Mouse (Mus musculus) macrophage (primary cell): ENCODE data around the gene Med31. TPM values are rescaled to one million over a fixed set of nuclear protein-coding genes. Genes with fewer than 3 reads are reported as not detected.

Experiments
- H3K27ac ChIP-seq: fragments of 350-480 bp; formaldehyde crosslinking; 2 replicates; pipeline ENCODE4 v1.9.0; 2021
- H3K36me3 ChIP-seq: fragments of 350-480 bp; formaldehyde crosslinking; 2 replicates; pipeline ENCODE4 v1.9.0; 2021; ENCODE audit errors: inconsistent target
- H3K4me3 ChIP-seq: fragments of 350-480 bp; formaldehyde crosslinking; 2 replicates; pipeline ENCODE4 v1.9.0; 2021; ENCODE audit errors: inconsistent target
- H3K79me2 ChIP-seq: fragments of 350-480 bp; formaldehyde crosslinking; 2 replicates; pipeline ENCODE4 v1.9.0; 2021; ENCODE audit errors: inconsistent target
- WGBS: methylation state at CpG from one replicate; pipeline ENCODE4 v1.1.7; 2026; ENCODE audit warnings: inconsistent platforms; ENCODE audit not compliant: missing documents; 5-methylcytosine and 5-hydroxymethylcytosine counted together
- polyA plus RNA-seq: library from polyadenylated mRNA; stranded (reverse); fragments of 250-400 nt; gene quantifications from 3 replicates; pipeline ENCODE4 v1.2.4, GENCODE M21; 2018; ENCODE audit warnings: inconsistent platforms
- total RNA-seq, 78 experiments: library from RNA; depleted of rRNA; stranded (reverse); fragments of 250-400 nt; gene quantifications; 1 replicate in 9 of 78; 2 replicates in 24 of 78; 3 replicates in 43 of 78; 4 replicates in 2 of 78; pipeline ENCODE4 v1.2.4; 2018; ENCODE audit warnings: inconsistent platforms in 56 of 78

Med31 gene
- total RNA-seq (2018; cell fraction: chromatin; rRNA removed): 1 to 10 TPM in 23 of 26 experiments, under 1 TPM in 1, not detected in 2; 0.88 to 7.7 (median 4.1) TPM
- total RNA-seq (2018; cell fraction: cytosol; rRNA removed): 1 to 10 TPM; 4.1 to 6.8 (median 5.1) TPM
- 1 to 10 TPM; 1.5 to 9.7 (median 5.1) TPM for total RNA-seq (2018; cell fraction: nucleus; rRNA removed)
- 6.1 to 8.2 TPM (median 6.3 TPM) in 3 replicates for polyA plus RNA-seq

DNA sequence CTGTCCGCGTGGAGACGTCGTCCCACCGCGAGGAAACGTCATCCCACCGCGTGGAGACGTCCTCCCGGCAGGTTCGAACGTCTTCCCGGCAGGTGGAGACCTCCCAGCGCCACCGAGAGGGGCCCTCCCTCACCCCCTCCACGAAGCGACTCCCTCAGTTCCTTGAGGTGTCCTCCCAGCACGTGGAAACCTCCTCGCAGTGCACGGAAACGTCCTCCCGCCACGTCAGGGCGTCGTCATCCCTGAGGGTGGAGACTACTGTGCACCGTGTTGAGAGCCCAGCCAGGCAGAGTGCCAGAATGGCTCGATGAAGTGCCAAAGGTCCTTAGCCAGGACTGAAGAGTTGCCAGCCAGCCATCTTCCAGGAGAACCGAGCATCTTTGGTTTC is at the start of gene Med31:
Gene Med31 (minus strand): TSS at position 183 of the 388 bp plus-strand sequence.
- peak within 1 kb of the TSS; percentile 94 for H3K4me3 ChIP-seq
- H3K27ac ChIP-seq: peak within 1 kb of the TSS; percentile 32
- H3K36me3 ChIP-seq: peaks cover 11% of the 10 kb centered on the region; the same call in 1 of the 2 replicates
- peaks cover 10% of the 10 kb centered on the region; the same call in 1 of the 2 replicates for H3K79me2 ChIP-seq
- WGBS: 1% methylated on average over 29 of the region's 29 CpGs

DNA sequence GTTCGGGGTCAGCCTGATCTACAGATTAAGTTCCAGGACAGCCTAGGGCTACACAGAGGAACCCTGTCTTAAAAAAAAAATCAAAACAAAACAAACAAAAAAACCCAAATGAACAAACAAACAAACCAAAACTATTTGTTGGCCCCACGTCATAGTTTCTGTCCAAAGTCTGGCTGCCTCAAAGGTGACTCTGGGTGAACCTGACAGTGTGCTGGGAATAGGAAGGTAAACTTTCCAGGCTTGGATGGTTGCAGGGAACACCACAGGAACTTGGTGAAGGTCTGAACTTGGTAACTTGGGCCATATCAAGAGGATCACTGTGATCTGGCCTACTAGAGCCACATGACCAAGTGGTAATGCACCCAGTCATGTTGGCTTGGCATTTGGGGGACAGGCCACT is 41.0 kb upstream of the Med31 start:
- H3K27ac ChIP-seq: no peak overlapping the region
- no peaks in the 10 kb centered on the region for H3K36me3 ChIP-seq
- WGBS: 85% methylated on average over 2 of the region's 2 CpGs
- H3K79me2 ChIP-seq: no peaks in the 10 kb centered on the region
- H3K4me3 ChIP-seq: no peak overlapping the region

DNA sequence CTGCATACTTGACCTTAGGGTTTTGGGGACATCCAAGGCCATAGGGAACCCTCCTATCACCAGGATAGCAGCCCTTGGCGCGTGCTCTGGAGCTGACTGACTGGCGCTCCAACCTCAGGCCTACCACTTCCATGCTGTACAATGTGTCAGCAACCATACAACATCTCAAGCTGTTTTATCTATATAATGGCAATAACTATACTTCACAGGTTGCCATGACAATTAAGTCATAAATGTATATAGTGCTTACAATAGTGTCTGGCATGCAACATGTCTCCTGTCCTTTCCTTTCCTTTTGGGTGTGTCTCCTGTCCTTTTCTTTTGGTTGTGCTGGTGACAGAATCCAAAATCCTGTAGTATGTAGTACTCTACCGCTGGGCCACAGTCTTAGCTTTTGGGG is 40.2 kb upstream of the Med31 start:
- no peak overlapping the region for H3K27ac ChIP-seq

GRCm38 (mm10) chr11:72245196-72245753 is 29.9 kb upstream of the Med31 start:
- no peak overlapping the region for H3K4me3 ChIP-seq
- H3K36me3 ChIP-seq: no peaks in the 10 kb centered on the region
- H3K27ac ChIP-seq: no peak overlapping the region
- 86% methylated on average over 8 of the region's 8 CpGs for WGBS
- H3K79me2 ChIP-seq: no peaks in the 10 kb centered on the region

More for the DNA sequence above, 40.2 kb upstream of the Med31 start:
- H3K36me3 ChIP-seq: no peaks in the 10 kb centered on the region
- no peak overlapping the region for H3K4me3 ChIP-seq
- 93% methylated on average over 4 of the region's 4 CpGs for WGBS
- H3K79me2 ChIP-seq: no peaks in the 10 kb centered on the region

DNA sequence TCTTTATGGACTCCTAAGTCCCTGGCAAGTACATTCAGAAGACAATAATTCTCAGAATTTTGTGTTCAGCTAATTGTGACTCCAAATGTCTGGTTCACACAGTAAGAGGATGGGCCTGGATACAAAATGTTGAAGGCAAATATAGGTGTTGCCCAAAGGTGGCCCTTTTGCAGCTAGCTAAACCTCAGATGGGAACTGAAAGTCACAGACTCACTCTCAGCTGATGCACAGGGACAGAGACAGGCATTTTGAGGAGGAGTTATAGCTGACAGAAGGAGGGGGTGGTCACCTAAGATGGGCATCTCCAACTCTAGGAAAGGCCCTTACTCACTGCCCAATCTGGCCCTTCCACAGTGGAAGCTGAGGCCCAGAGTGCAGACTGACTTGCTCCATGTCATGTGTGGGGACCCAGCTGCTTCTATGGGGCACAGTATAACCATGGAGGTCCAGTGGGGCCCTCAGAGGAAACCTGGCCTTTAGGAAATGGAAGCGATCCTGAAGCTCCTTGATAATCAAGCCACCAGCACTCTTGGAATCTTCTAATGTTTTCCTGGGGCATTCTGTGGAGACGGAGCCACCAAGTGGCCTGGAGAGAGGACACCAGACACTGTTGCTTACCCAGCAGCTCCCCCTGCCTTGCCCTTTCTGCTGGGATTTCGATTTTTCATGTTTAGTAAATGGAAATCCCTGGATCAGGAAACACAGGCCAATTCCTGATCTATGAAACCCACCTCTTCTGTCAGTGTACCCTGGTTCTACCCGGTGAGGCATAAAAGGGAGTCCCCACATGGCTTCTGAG is 24.9 kb upstream of the Med31 start:
- H3K27ac ChIP-seq: no peak overlapping the region
- no peaks in the 10 kb centered on the region for H3K79me2 ChIP-seq
- WGBS: 58% methylated on average over 4 of the region's 4 CpGs
- H3K36me3 ChIP-seq: no peaks in the 10 kb centered on the region
- no peak overlapping the region for H3K4me3 ChIP-seq

DNA sequence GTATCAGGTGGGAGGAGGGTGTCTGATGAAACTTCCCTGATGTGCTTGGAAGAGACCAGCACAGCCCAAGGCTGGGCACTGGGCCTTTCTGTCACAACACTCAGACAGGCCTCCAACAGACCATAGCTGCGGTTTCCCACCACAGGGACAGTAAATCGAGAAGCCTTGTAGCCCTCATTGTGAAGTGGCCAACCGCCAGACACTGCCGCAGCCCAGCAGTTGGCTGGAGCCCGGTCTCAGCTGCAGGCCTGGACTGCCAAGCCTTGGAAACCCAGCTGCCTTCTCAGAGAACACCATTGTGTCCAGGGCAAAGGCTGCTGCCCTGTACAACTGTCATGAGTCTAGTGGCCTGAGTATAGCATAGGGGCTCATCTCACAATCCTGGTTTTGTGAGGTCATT is 18.6 kb upstream of the Med31 start:
- Histone ChIP-seq H3K79me2 (no peaks in the 10 kb centered on the region), H3K36me3 (no peaks in the 10 kb centered on the region)
- WGBS: 72% methylated on average over 5 of the region's 5 CpGs

GRCm38 (mm10) chr11:72232991-72233390 is 17.6 kb upstream of the Med31 start:
- WGBS: 91% methylated on average over 1 of the region's 1 CpGs
- no peaks in the 10 kb centered on the region for H3K36me3 ChIP-seq
- H3K79me2 ChIP-seq: no peaks in the 10 kb centered on the region
- no peak overlapping the region for H3K4me3 ChIP-seq
- H3K27ac ChIP-seq: no peak overlapping the region

More for the DNA sequence above, 18.6 kb upstream of the Med31 start:
- Histone ChIP-seq H3K27ac (no peak overlapping the region), H3K4me3 (no peak overlapping the region)

DNA sequence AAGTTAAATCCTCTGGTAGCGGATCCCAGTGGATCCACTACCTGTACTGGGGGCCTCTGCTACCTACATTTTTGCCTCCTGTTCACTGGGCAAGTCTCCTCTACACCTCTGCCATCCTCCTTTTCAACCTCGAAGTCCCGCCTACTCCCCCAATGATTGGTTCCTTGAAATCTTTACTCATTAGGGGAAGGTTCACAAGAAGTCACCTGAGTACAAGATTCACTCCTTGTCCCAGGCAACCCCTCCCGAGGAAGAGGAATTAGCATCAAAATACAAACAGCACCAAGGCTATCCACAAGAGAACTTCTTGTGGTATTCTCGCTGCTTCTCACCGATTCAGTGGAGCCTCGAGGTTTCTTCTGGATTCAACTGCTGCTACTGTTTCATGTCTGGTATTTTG is 16.7 kb upstream of the Med31 start:
- no peak overlapping the region for H3K27ac ChIP-seq
- WGBS: 85% methylated on average over 7 of the region's 7 CpGs
- H3K36me3 ChIP-seq: no peaks in the 10 kb centered on the region

GRCm38 (mm10) chr11:72228513-72228912 is 13.1 kb upstream of the Med31 start:
- 86% methylated on average over 4 of the region's 4 CpGs for WGBS
- H3K36me3 ChIP-seq: no peaks in the 10 kb centered on the region
- H3K4me3 ChIP-seq: no peak overlapping the region
- no peak overlapping the region for H3K27ac ChIP-seq
- H3K79me2 ChIP-seq: no peaks in the 10 kb centered on the region

More for the DNA sequence above, 16.7 kb upstream of the Med31 start:
- no peak overlapping the region for H3K4me3 ChIP-seq
- H3K79me2 ChIP-seq: no peaks in the 10 kb centered on the region

- H3K4me3 ChIP-seq: no peak overlapping the region
These were observed 11.5 kb upstream of the Med31 start for GRCm38 (mm10) chr11:72226901-72227300.

DNA sequence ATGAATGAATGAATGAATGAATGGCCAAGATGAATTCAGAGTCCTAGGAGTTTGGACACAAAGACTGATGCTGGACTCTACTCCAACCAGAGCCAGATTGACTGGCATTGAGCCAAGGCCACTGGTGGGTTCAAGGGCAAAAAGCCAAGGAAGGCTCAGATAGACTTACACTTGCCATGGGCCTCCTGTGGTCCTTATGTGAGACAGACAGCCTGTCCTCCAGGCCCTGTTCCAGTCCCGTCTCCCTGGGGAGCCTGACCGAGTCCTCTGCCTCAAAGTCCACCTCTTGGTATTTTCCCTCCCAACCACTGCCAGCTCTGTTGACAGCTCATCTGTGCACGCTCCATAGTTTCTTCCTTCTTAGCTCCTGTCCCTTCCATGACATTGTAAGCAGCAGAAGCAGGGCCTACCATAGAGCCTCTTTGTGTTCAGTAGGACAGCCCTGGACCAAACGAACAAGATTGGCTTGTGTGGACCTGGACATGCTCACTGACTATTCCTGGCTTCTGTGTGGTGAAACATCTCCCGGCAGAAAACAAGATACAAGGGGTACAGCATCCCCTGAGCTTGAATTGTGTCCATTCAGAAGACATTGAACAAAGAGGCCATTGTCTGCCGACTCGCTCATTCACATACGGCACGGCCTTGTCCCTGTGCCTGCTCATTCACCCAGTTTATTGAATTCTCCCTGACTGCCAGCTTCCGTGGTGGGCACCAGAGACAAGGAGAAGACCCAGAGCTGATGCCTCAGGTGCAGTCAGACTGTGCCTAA is 10.8 kb upstream of the Med31 start:
- Histone ChIP-seq H3K36me3 (no peaks in the 10 kb centered on the region), H3K79me2 (no peaks in the 10 kb centered on the region)
- WGBS: 91% methylated on average over 10 of the region's 10 CpGs

More at GRCm38 (mm10) chr11:72226901-72227300, 11.5 kb upstream of the Med31 start:
- Histone ChIP-seq H3K79me2 (no peaks in the 10 kb centered on the region), H3K27ac (no peak overlapping the region), H3K36me3 (no peaks in the 10 kb centered on the region)
- WGBS: 84% methylated on average over 6 of the region's 6 CpGs

GRCm38 (mm10) chr11:72224865-72225264 is 9.5 kb upstream of the Med31 start:
- 8% methylated on average over 5 of the region's 5 CpGs for WGBS
- no peaks in the 10 kb centered on the region for H3K36me3 ChIP-seq
- H3K4me3 ChIP-seq: no peak overlapping the region
- no peaks in the 10 kb centered on the region for H3K79me2 ChIP-seq
- no peak overlapping the region for H3K27ac ChIP-seq

More for the DNA sequence above, 10.8 kb upstream of the Med31 start:
- Histone ChIP-seq H3K4me3 (no peak overlapping the region), H3K27ac (no peak overlapping the region)

- H3K27ac ChIP-seq: no peak overlapping the region
- 88% methylated on average over 4 of the region's 4 CpGs for WGBS
- no peaks in the 10 kb centered on the region for H3K36me3 ChIP-seq
- H3K79me2 ChIP-seq: no peaks in the 10 kb centered on the region
- H3K4me3 ChIP-seq: no peak overlapping the region
These were observed 8.0 kb upstream of the Med31 start for GRCm38 (mm10) chr11:72223414-72223813.

DNA sequence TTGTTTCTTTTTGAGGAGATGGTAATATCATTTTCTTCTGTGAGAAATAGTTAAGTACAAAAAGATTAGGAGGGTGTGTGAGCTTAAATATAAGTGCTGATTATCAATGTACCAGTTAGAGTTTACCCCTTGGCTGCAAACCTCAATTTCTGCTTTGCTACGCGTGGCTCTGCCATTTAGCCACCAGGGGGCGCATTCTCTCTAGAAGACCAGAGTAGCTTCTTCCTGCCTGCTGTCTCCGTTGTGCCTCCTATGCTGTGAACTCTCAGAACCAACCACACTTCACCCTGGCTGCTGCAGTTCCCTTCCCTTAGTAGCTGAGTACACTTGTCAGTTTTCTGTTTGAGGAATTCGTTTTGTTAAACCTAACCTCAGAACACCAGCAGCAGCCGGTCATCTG is 5.9 kb upstream of the Med31 start:
- 15% methylated on average over 6 of the region's 6 CpGs for WGBS
- no peak overlapping the region for H3K4me3 ChIP-seq
- H3K27ac ChIP-seq: no peak overlapping the region

More for the DNA sequence above, 5.9 kb upstream of the Med31 start:
- Histone ChIP-seq H3K79me2 (no peaks in the 10 kb centered on the region), H3K36me3 (no peaks in the 10 kb centered on the region)
